Mouse (Mus musculus): Measurements from ENCODE around the gene Vps26a.

GRCm38 (mm10) chr10:62413606-62413982 lies 73.0 kb downstream of the Vps26a start:
- TF ChIP-seq EP300 (IDR thresholded peaks at IDR 0.05; ENCODE audit: insufficient read depth, low read depth, low read length) (no peak), CTCF (IDR thresholded peaks at IDR 0.05; ENCODE audit: low read depth, low read length) (no peak)

Measured in ES-Bruce4 (cell line).